Mouse (Mus musculus): ENCODE results near the gene Gpr55. TPM values are rescaled to one million over a fixed set of nuclear protein-coding genes. Genes with fewer than 3 reads are reported as not detected.
A peak's percentile ranks its signal among the peaks of the same experiment; 100 is the strongest.

The Gpr55 gene
- polyA plus RNA-seq, 1 experiment from 2014 or later: not detected

- Histone ChIP-seq H3K4me1 (replicated peaks) (no peaks in the 10 kb centered on the region), H3K4me3 (replicated peaks) (no peak overlapping the region), H3K4me2 (no peak overlapping the region), H3K27me3 (no peaks in the 10 kb centered on the region), H3K27ac (no peak overlapping the region), H3K9ac (replicated peaks) (no peak overlapping the region), H3K9me3 (no peaks in the 10 kb centered on the region), H3K36me3 (no peaks in the 10 kb centered on the region)
- 63% methylated on average over 7 of the region's 7 CpGs for WGBS
- no peak for ATAC-seq (ENCODE audit: insufficient number of reproducible peaks, insufficient read depth, low FRiP score, low TSS enrichment, low read depth)
Measured at GRCm38 (mm10) chr1:85981738-85982357, 21.0 kb upstream of the Gpr55 start.

GRCm38 (mm10) chr1:85977709-85978108 lies 16.9 kb upstream of the Gpr55 start:
- H3K27me3 ChIP-seq: no peaks in the 10 kb centered on the region
- WGBS: 65% methylated on average over 3 of the region's 3 CpGs
- H3K9ac ChIP-seq (replicated peaks): no peak overlapping the region
- no peak overlapping the region for H3K4me2 ChIP-seq
- ATAC-seq (ENCODE audit: insufficient number of reproducible peaks, insufficient read depth, low FRiP score, low TSS enrichment, low read depth): no peak
- no peak overlapping the region for H3K4me3 ChIP-seq (replicated peaks)
- H3K36me3 ChIP-seq: no peaks in the 10 kb centered on the region
- no peaks in the 10 kb centered on the region for H3K9me3 ChIP-seq
- H3K4me1 ChIP-seq (replicated peaks): no peaks in the 10 kb centered on the region
- H3K27ac ChIP-seq: no peak overlapping the region

- Histone ChIP-seq H3K4me1 (replicated peaks) (no peaks in the 10 kb centered on the region), H3K9me3 (no peaks in the 10 kb centered on the region), H3K9ac (replicated peaks) (no peak overlapping the region), H3K4me2 (no peak overlapping the region), H3K4me3 (replicated peaks) (no peak overlapping the region), H3K36me3 (no peaks in the 10 kb centered on the region), H3K27me3 (no peaks in the 10 kb centered on the region), H3K27ac (no peak overlapping the region)
- ATAC-seq (ENCODE audit: insufficient number of reproducible peaks, insufficient read depth, low FRiP score, low TSS enrichment, low read depth): no peak
- WGBS: 84% methylated on average over 2 of the region's 2 CpGs
Measured at GRCm38 (mm10) chr1:85973468-85973877, 12.7 kb upstream of the Gpr55 start.

- 70% methylated on average over 3 of the region's 3 CpGs for WGBS
- Histone ChIP-seq H3K36me3 (no peaks in the 10 kb centered on the region), H3K4me3 (replicated peaks) (no peak overlapping the region), H3K9ac (replicated peaks) (no peak overlapping the region), H3K27me3 (no peaks in the 10 kb centered on the region), H3K9me3 (no peaks in the 10 kb centered on the region), H3K4me2 (no peak overlapping the region), H3K4me1 (replicated peaks) (no peaks in the 10 kb centered on the region), H3K27ac (no peak overlapping the region)
- ATAC-seq (ENCODE audit: insufficient number of reproducible peaks, insufficient read depth, low FRiP score, low TSS enrichment, low read depth): no peak
Measured at GRCm38 (mm10) chr1:85972341-85972740, 11.5 kb upstream of the Gpr55 start.

GRCm38 (mm10) chr1:85971070-85971469 lies 10.3 kb upstream of the Gpr55 start:
- no peaks in the 10 kb centered on the region for H3K27me3 ChIP-seq
- no peaks in the 10 kb centered on the region for H3K9me3 ChIP-seq
- H3K36me3 ChIP-seq: no peaks in the 10 kb centered on the region
- no peak overlapping the region for H3K4me3 ChIP-seq (replicated peaks)
- no peaks in the 10 kb centered on the region for H3K4me1 ChIP-seq (replicated peaks)
- WGBS: 89% methylated on average over 3 of the region's 3 CpGs
- no peak overlapping the region for H3K9ac ChIP-seq (replicated peaks)
- H3K27ac ChIP-seq: no peak overlapping the region
- no peak for ATAC-seq (ENCODE audit: insufficient number of reproducible peaks, insufficient read depth, low FRiP score, low TSS enrichment, low read depth)
- no peak overlapping the region for H3K4me2 ChIP-seq

GRCm38 (mm10) chr1:85969519-85969918 lies 8.7 kb upstream of the Gpr55 start:
- H3K27me3 ChIP-seq: no peaks in the 10 kb centered on the region
- H3K27ac ChIP-seq: 0 out of 2 replicates have a peak overlapping the region, but pooled peaks have one; percentile 45
- no peak overlapping the region for H3K4me2 ChIP-seq
- no peak overlapping the region for H3K4me3 ChIP-seq (replicated peaks)
- H3K36me3 ChIP-seq: no peaks in the 10 kb centered on the region
- 80% methylated on average over 1 of the region's 1 CpGs for WGBS
- ATAC-seq (ENCODE audit: insufficient number of reproducible peaks, insufficient read depth, low FRiP score, low TSS enrichment, low read depth): no peak
- no peaks in the 10 kb centered on the region for H3K4me1 ChIP-seq (replicated peaks)
- no peaks in the 10 kb centered on the region for H3K9me3 ChIP-seq
- no peak overlapping the region for H3K9ac ChIP-seq (replicated peaks)

- Histone ChIP-seq H3K4me3 (replicated peaks) (no peak overlapping the region), H3K9me3 (no peaks in the 10 kb centered on the region), H3K4me1 (replicated peaks) (no peaks in the 10 kb centered on the region), H3K9ac (replicated peaks) (no peak overlapping the region), H3K4me2 (no peak overlapping the region), H3K36me3 (no peaks in the 10 kb centered on the region), H3K27me3 (no peaks in the 10 kb centered on the region), H3K27ac (0 out of 2 replicates have a peak overlapping the region, but pooled peaks have one; percentile 45)
- ATAC-seq (ENCODE audit: insufficient number of reproducible peaks, insufficient read depth, low FRiP score, low TSS enrichment, low read depth): no peak
- WGBS: 63% methylated on average over 1 of the region's 1 CpGs
Measured at GRCm38 (mm10) chr1:85969081-85969480, 8.3 kb upstream of the Gpr55 start.

GRCm38 (mm10) chr1:85965856-85966255 lies 5.0 kb upstream of the Gpr55 start:
- no peak overlapping the region for H3K4me2 ChIP-seq

GRCm38 (mm10) chr1:85962081-85962480 lies 1.3 kb upstream of the Gpr55 start:
- no peak for ATAC-seq (ENCODE audit: insufficient number of reproducible peaks, insufficient read depth, low FRiP score, low TSS enrichment, low read depth)
- H3K27me3 ChIP-seq: 0 out of 2 replicates have a peak, but pooled peaks cover 5% of the 10 kb centered on the region
- H3K27ac ChIP-seq: no peak overlapping the region
- no peak overlapping the region for H3K4me3 ChIP-seq (replicated peaks)
- no peak overlapping the region for H3K4me2 ChIP-seq
- 74% methylated on average over 3 of the region's 3 CpGs for WGBS
- no peak overlapping the region for H3K9ac ChIP-seq (replicated peaks)
- H3K36me3 ChIP-seq: no peaks in the 10 kb centered on the region
- H3K9me3 ChIP-seq: no peaks in the 10 kb centered on the region
- no peaks in the 10 kb centered on the region; the same call in 1 of the 2 replicates for H3K4me1 ChIP-seq (replicated peaks)

More at GRCm38 (mm10) chr1:85965856-85966255, 5.0 kb upstream of the Gpr55 start:
- no peak overlapping the region for H3K27ac ChIP-seq
- H3K36me3 ChIP-seq: no peaks in the 10 kb centered on the region
- H3K9ac ChIP-seq (replicated peaks): no peak overlapping the region
- H3K4me3 ChIP-seq (replicated peaks): no peak overlapping the region
- no peak for ATAC-seq (ENCODE audit: insufficient number of reproducible peaks, insufficient read depth, low FRiP score, low TSS enrichment, low read depth)
- 68% methylated on average over 3 of the region's 3 CpGs for whole genome bisulfite sequencing
- no peaks in the 10 kb centered on the region for H3K9me3 ChIP-seq
- no peaks in the 10 kb centered on the region for H3K4me1 ChIP-seq (replicated peaks)
- no peaks in the 10 kb centered on the region for H3K27me3 ChIP-seq

GRCm38 (mm10) chr1:85959889-85960276 lies 924 bp downstream of the Gpr55 start:
- no peaks in the 10 kb centered on the region; the same call in 1 of the 2 replicates for H3K4me1 ChIP-seq (replicated peaks)
- 75% methylated on average over 2 of the region's 2 CpGs for WGBS
- H3K27me3 ChIP-seq: 0 out of 2 replicates have a peak, but pooled peaks cover 5% of the 10 kb centered on the region
- no peak overlapping the region for H3K4me3 ChIP-seq (replicated peaks)
- H3K9me3 ChIP-seq: no peaks in the 10 kb centered on the region
- no peak for ATAC-seq (ENCODE audit: insufficient number of reproducible peaks, insufficient read depth, low FRiP score, low TSS enrichment, low read depth)
- no peak overlapping the region for H3K4me2 ChIP-seq
- no peaks in the 10 kb centered on the region for H3K36me3 ChIP-seq
- no peak overlapping the region for H3K9ac ChIP-seq (replicated peaks)
- H3K27ac ChIP-seq: no peak overlapping the region

- no peak overlapping the region for H3K4me2 ChIP-seq
- no peak for ATAC-seq (ENCODE audit: insufficient number of reproducible peaks, insufficient read depth, low FRiP score, low TSS enrichment, low read depth)
- H3K27ac ChIP-seq: no peak overlapping the region
Measured at GRCm38 (mm10) chr1:85959129-85959888, 1.5 kb downstream of the Gpr55 start.

More at GRCm38 (mm10) chr1:85959129-85959888, 1.5 kb downstream of the Gpr55 start:
- Histone ChIP-seq H3K4me1 (replicated peaks) (no peaks in the 10 kb centered on the region; the same call in 1 of the 2 replicates), H3K27me3 (0 out of 2 replicates have a peak, but pooled peaks cover 5% of the 10 kb centered on the region), H3K36me3 (no peaks in the 10 kb centered on the region), H3K9me3 (no peaks in the 10 kb centered on the region), H3K4me3 (replicated peaks) (no peak overlapping the region), H3K9ac (replicated peaks) (no peak overlapping the region)
- 77% methylated on average over 6 of the region's 6 CpGs for WGBS

Data from limb, embryonic 12.5 days (tissue).